Mouse (Mus musculus): ENCODE results near the gene Lamc2.
A peak's percentile ranks its signal among the peaks of the same experiment; 100 is the strongest.

Lamc2 gene

DNA sequence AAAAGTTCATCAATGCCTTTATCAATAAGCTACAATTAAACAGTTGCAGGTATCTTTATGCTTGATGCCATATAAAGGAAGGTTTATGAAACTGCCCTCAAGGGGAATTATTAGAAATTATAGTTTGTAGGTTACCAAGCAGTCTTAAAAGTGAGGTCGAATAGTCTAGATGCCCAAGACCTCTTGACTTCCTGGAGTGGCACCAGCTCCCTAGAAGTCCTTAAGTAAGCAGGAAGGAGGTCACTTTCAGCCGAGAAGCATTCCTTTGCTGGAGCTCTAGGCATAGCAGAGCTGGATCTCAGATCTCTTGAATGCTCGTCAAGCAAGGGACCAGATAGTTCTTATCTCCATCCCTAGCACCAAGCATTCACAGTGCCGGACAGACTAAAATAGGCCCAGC lies 58.6 kb downstream of the Lamc2 start:
- no peak for DNase-seq (ENCODE audit: low spot score in 2 of 2)

DNA sequence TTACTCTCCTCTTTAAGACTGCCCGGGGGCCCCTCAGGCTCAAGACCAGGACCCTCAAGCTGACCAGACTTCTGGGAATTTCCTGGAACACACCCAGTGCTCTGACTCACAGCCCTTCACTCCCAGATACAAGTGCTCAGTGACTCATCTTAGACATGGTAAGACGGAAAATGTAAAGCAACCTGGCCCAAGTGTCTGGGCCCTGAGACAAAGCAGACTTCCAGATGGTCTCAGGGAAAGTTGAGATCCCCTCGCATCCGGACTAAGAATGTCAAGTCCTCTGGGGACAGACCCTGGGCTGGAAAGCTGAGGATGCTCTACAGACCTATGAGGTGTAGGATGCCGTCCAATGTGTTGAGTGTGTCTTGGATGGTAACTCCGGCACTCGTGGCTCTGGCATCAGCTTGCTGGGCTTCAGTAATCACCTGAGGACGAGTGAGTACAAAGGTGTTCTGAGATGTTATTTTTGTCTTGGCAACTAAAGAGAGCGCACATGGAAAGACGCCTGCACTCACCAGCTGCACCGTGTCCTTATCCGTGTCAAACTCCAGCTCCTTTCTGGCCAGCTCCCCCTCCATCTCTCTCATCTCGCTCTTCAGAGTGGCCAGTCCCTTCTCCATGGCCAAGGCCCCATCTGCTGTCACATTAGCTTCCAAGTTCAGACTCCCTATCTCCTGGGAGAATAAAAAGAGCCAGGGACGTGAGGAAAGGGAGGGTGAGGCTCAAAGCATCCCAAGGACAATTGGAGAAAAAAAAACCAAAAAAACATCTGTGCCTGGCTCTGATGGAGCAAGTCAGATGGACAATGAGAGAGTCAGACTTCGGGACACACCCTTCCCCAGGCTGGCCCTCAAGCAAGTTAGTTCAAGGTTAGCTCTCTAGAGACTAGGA lies 59.5 kb downstream of the Lamc2 start:
- DNase-seq (ENCODE audit: low spot score in 2 of 2) = peak in 1 of 2 experiments; percentile 47

DNA sequence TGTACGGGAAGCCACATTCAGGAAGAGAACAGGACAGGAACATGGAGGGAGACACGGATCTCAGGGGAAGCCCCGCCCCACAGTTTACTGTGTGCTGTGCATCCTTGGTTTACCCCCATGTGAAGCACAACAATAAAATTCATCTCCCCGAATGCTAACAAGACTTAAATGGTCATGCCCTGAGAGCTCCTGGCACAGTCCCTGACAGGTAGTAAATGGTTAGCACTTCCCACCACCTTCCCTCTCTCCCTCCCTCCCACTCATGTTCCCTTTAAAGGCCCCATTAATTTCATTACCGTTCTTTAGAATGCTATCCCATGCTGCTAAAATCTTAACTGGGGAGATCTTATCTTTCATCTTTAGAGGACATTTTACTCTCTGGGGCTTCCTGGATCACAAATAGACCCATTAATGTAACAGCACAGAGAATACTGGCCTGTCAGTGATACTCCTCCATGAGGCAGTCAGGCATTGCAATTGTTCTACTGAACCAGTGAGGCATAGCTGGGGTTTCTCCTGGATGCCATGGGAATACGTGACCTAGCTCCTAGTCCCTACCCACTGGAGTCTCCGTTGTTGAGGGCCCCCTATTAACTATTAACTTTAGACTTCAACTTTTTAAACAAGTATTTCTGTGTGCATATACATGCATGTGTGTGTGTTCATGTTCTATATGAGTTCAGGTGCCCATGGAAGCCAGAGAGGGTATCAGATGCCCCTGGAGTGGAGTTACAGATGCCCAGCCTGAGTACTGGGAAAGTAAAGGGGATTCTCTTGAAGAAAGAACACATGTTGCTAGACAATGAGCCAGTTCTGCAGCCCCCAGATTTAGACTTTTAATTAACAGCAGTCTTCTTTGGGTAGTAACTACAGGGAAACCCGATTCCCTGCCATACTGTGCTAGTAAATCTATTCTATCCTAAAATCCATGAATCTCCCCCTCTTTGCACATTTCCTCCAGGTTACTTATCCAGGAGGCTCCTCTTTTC lies 60.7 kb downstream of the Lamc2 start:
- DNase-seq (ENCODE audit: low spot score in 2 of 2) = no peak

DNA sequence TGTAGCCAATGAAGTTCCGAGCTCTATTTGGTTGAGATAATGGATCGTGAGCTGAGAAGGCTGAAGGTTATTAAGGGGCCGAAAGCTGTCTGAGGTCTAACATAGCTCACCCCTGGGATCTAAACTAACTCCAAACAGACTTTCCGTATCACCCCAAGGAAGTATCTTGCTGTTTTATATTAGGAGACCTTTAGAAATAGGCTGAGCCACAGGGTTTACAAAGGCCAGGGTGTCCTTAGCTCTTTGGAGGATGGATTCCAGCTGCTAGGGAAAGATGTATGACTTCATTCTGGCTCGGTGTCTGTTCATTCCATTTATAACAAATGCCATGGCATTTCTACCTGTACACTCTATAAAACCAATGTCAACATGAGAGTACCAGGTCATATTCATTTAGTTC lies 61.7 kb downstream of the Lamc2 start:
- no peak for DNase-seq (ENCODE audit: low spot score in 2 of 2)

DNA sequence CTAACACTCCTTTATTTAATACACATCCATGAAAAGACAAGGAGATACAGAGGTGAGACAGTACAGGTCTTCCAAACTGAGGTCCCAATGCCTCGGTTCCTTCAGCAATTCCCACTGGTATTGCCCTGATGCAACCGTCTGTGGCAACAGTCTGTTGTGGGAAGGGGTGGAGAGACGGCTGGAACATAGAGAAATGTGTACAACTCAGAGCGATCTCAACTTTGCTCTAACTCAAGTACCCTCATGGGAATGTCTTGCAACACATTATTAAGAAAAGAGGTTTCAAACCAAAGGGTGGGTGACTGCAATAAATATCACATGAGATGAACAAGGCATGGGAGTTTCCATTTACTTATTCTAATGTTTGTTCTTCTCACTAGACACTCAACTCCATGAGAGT lies 63.5 kb downstream of the Lamc2 start:
- no peak for DNase-seq (ENCODE audit: low spot score in 2 of 2)

DNA sequence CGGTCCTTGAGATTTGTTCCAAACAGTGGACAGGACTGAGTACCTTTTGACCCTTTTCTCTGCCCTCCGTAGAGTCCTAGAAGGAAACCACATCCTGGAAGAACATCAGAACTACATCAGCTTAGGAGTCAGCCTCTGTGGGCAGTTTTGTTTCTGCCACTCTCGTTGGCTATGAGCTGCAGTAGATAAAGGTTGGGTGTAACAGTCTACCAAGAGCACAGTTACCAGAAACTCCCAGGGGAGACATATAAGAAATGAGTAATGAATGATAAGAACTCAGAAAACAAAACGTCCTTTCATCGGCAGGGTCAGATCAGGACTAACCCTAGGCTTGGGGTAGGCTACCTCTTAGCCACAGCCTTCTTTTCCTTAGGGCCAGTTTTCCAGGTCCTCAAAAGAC lies 64.9 kb downstream of the Lamc2 start:
- DNase-seq (ENCODE audit: low spot score in 2 of 2) = no peak

DNA sequence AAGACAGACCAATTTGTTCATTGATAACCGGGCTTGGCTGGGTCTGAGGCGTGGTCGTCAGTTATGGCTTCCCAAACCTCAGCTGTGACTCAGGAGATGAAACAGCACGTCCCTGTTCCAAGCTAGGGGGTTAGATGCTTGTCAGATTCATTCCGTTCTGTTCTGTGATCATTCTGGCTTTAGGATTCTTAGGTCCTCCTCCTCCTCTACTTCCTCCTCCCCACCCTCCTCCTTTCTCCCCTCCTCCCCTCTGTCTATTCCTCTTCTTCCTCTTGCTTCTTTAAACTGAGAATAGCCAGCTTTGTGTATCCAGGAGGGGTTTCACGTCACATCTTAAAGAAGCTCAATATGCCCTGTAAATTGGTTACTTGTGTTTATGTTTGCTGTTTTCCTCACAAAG lies 65.7 kb downstream of the Lamc2 start:
- DNase-seq (ENCODE audit: low spot score in 2 of 2) = no peak

DNA sequence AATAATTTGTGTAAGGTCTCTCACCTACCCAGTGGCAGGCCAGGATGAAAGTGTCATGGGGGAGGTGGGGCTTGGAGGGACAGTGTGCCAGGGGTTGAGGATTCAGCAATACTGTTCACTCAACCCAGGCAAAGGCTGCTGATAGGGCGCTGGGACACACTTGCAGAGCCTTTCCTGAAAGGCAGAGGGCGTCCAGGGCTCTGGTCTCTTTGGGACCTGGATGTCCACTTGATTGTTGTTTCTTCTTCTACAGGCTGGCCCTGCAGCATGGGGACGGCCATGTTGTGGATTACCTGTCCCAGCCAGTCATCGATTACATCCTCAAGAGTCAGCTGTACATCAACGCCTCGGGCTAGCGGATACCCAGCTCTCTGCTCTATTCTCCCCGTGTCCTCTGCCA lies 70.9 kb downstream of the Lamc2 start:
- no peak for DNase-seq (ENCODE audit: low spot score in 2 of 2)

DNA sequence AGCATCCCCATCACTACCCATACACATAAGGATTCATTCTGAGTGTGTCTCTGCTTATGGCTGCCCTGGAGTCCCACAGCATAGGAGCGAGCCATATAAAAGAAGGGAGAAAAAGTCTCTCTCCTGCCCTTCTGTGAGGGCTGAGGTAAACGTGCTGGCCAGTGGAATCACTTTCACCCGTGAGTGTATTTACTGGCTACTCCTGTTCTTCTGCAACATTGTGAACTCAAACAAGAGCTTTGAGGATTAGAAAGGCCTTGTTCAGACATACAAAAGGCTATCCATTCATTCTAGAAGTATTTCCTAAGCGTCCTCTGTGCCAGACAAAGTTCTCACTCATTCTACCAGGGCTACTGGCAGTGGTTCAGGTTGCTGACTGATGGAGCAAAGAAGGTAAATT lies 74.7 kb downstream of the Lamc2 start:
- DNase-seq (ENCODE audit: low spot score in 2 of 2) = no peak

DNA sequence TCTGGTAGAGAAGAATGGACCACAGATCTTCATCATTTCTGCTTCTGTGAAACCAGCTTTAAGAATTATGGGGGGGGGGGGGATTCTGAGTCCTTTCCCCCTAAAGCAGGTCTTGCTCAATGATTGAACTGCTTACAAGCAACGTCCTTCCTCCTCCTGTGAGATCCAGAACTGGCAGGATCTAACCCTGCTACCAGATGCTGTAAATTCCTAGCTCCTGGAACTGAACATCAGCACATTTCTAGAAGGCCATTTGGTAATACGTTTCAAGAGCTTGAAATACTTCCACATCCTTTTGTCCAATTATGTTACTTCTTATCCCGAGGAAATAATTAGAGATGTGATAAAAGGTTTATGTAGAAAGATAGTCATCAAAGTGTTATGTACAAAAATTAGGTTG lies 76.4 kb downstream of the Lamc2 start:
- DNase-seq (ENCODE audit: low spot score in 2 of 2) = no peak

DNA sequence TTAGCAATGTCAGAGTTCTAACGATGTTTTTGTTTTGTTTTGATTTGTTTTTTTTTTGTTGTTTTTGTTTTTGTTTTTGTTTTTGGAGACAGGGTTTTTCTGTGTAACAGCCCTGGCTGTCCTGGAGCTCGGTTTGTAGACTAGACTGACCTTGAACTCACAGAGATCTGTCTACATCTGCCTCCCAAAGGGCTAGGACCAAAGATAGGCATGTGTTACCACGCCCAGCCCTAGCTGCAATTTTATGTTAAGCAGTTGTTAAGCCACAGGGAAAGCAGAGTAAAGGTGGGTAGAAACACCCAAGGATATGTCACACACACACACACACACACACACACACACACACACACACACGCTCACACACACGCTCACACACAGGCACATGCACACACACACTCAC lies 76.9 kb downstream of the Lamc2 start:
- DNase-seq (ENCODE audit: low spot score in 2 of 2) = no peak

DNA sequence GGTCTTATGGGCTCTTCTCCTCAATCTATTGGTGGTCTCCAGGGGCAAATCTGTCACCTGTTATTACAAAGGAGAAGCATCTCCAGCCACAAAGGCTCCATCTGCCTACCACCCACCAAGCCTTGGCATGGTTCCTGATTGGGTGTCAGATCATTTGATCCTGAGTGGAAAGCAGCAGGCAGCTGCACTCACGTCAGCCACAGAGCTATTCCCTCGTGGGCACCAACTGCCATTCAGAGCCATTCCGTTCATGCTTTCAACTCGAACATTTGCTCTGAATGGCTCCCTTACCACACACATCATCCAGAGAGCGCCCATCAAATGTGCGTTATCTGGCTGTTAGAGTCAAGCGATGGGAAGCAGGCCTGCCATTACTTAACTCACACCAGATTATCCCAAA lies 78.4 kb downstream of the Lamc2 start:
- DNase-seq (ENCODE audit: low spot score in 2 of 2) = no peak

DNA sequence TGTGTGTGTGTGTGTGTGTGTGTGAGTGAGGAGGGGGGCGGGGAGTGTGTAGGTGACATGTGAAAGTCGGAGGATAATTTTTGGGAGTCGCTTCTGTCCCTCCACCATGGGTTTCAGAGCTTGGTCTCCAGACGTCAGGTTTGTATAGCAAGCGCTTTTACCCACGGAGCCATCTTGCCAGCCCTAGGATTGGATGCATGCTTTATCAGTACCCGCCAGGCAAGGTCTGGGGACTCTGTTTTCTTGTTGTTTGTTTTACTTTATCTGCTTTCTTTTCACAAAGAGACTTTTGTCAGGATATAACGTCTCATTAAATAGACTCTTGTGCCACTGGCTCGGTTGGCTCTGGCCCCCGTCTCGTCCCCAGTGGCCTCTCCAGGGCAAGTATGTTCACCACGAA lies 81.4 kb downstream of the Lamc2 start:
- no peak for DNase-seq (ENCODE audit: low spot score in 2 of 2)

DNA sequence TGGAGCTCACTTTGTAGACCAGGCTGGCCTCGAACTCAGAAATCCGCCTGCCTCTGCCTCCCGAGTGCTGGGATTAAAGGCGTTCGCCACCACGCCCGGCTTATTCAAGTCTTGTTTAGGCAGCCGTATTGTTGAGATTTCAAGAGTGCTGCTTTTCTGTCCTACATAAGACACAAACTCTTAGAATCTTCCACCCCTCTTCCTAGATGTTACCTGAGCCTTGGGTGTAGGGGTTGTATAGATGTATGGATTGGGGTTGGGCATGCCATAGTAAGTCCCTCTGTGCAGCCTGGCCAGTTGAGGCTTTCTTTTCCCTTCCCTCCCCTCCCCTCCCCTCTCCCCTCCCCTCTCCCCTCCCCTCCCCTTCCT lies 83.1 kb downstream of the Lamc2 start:
- DNase-seq (ENCODE audit: low spot score in 2 of 2) = no peak

DNA sequence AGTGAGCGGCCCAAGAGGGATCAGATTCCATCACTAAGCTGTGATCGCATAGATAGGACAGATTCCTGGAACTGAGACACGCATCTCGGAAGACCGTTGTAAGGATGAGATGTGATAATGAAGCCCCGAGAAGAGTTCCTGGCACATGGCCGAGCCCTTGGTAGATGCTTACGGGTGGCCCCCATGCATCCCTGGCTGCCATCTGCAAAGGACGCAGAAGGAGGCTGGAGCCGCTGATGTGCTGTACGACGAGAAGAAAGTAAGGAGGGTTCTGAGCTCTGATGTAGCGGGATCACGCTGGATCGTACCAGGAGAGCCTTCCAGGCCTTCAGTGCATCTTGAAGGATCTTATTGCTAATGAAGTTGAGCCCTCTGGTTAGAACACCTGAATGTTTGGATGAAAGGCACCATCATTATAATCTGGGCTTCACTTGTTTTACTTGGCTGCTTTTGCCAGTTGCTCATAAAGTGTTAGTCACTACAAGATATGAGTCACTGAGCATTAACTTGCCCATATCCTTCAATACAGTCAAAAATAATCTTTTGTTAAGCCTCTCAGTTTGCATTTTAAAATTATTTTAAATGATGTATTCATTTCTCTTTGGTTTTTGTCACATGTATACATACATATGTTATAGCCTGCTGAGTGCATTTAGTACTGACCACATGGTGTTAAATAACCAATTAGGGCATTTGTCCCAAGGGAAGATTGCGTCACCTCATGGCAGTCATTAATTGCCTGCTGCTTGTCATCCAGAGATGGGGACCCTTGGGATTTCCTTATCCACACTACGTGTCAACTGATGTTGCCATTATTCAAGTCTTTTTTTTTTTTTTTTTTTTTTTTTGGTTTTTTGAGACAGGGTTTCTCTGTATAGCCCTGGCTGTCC lies 83.7 kb downstream of the Lamc2 start:
- DNase-seq (ENCODE audit: low spot score in 2 of 2) = no peak

DNA sequence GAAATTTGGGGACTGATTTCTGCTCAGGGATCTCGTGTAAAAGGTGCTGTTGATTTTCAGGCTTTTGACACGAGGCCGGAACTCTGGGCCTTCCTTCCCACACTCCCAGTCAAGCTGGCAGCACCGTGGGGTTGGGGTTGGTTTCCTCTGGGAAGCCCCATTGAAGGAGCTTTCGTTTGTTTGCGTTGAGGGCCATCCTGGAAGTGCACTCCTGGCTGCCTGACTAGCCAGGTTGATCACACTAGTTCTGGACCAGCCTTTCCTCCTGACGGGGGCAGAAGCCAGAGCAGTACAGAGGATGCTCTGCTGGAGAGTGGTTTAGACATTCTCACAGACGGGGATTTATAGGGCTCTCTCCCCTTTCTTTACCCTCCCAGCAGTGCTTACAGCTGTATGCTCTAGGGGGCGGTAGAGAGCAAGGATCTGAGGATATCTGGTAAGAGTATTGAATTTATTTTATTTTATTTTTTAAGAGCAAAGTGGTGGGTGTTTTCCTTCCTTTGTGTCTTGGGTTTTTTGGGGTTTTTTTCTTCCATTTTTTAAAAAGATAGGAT lies 84.8 kb downstream of the Lamc2 start:
- DNase-seq (ENCODE audit: low spot score in 2 of 2) = no peak

DNA sequence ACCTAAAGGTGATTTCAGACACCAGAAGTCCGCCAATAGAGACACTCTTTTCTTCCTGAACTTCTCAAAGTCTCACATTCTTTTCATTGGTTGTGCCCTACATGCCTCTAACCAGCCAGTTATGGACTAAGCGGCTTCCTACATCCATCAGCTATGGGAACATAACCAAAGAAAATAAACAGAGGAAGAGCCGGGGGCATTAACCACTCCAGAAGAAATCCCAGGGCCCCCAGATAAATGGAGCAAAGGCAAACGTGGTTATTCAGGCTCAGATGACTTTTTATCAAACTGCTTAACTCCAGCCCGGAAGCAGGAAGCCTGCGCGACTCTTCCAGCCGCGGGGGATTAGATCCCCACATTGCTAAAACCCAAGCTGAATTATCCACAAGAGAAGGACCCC lies 85.3 kb downstream of the Lamc2 start:
- no peak for DNase-seq (ENCODE audit: low spot score in 2 of 2)

DNA sequence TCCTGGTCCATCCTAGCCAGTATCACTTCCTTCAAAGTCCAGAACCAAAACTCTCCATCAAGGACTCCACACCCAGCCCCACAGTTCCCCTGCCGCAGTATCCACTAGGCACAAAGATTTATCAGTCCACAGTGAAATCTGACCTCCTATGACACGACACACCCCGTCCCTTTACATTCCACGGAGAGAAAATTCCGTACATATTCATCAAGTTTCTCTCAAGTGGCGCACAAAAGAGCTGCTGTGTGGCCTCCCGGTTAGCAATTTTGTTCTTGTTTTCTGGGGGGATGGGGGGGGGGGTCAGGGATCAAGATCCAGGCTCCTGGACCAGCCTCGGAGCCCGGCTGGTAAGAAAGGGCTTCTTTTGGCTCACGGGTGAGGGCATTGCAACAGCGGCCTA lies 87.7 kb downstream of the Lamc2 start:
- DNase-seq (ENCODE audit: low spot score in 2 of 2) = no peak

DNA sequence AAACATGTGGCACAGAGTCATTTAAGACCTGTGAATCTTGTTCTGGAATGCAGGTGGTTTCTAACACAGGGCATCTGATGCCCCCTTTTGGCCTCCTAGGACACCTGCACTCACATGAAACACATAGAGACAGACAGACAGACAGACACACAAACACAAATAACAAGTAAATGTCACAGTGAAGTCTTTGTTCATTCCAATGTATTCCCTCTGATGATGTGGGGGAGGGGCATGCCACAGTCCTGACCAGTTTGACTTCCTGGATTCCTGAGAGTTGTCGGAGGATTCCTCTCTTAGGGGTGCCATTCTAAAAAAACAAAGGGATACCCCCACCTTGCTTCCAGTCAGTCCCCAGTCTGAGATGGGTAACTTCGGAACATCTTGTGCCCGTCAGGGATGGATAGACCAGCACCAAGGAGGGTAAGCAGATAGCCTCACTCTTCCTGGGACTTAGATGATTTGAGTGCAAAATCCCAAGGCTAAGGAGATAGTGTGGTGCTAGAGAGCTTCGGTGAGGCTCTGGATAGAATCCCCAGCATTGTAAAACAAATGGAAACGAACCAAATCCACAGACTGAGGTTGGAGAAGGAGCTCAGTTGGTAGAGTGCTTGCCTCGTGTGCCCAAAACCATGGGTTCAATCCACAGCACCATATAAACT lies 89.1 kb downstream of the Lamc2 start:
- no peak for DNase-seq (ENCODE audit: low spot score in 2 of 2)

DNA sequence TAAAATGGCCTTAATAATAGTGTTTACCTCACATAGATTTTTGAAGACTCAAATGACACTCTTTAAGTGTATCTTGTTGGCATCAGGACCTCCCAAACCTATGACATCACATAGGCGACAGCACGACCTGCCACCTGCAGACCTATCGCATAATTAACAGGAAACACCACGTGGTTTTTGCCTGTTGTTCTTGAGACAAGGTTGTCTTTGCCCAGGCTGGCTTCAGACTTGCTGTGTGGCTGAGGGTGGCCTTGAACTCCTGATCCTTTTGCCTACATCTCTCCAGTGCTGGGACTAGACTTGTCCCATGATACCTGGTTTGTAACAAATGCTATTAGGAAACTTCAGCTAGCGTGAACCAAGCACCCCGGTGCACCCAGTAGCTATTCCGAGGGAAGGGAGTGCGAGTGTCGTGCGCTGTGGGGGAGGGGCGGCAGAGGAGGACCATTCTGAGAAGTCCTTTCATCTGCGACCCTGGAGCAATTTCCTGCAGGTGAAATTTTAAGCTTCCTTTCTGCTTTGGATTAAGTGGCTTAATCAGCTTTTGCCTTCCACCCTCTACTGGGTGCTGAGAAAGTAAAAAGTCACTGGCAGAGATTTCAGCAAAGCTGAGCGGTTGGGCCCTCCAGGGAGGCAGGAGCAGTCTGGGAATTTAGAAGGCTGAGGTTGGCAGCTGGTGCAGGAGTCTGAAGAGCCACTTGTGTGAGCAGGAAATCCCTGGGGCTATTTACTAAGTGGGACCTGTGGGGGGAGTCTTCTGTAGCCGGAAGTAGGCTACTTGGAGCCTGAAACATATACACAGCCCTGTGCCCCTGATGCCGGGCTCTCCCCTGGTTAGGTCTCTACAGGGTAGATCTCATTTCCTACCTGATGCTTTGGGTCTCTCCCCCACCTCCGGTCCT lies 90.2 kb downstream of the Lamc2 start:
- DNase-seq (ENCODE audit: low spot score in 2 of 2) = no peak
